Mouse (Mus musculus): ENCODE measurements at regions not wholly inside any gene's neighbourhood (a gene's known extent, or its start where the extent isn't known, plus 50 kb on each side); places are given as distances from the start of the nearest gene placed in this dataset.

DNA sequence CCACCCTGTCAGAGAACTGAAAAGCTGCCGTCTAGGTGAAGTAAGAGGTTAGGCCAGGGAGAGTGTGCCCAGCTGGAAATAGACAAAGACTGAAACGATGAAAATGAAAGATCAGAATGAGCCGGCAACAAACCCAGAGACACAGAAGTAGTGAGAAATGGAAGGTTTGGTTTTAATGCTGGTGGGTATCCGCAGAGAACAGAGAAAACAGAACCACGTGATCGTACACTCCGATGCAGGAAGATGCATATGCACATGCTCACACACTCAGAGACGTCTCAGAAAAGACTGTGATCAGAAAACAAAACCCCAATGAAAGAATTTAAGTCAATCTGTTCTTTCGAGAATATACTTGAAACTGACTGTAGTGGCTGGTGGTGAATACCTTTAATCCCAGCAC lies 241.0 kb upstream of the Jmjd1c start:
- TF ChIP-seq POLR2A (IDR thresholded peaks at IDR 0.05; ENCODE audit: insufficient read depth, low read depth, low read length), result no peak
- TF ChIP-seq CTCF (IDR thresholded peaks at IDR 0.05; ENCODE audit: insufficient read depth, low read depth, low read length), result no peak
